Mouse (Mus musculus) inflammation-experienced regulatory T-cells, adult 6 months (primary cell): ENCODE data around the gene Lin7a. TPM values are rescaled to one million over a fixed set of nuclear protein-coding genes. Genes with fewer than 3 reads are reported as not detected.

Source experiments
- ATAC-seq: one replicate; pipeline ENCODE4 v1.8.0; 2017
- polyA plus RNA-seq, 3 experiments: library from polyadenylated mRNA; unstranded; fragments of 100-300 nt; shearing (Covaris generic); gene quantifications; one replicate each; pipeline ENCODE4 v1.2.1; 2017

Gene Lin7a
- polyA plus RNA-seq, 3 experiments from 2014 or later, result 0.13 TPM; not detected in 2

DNA sequence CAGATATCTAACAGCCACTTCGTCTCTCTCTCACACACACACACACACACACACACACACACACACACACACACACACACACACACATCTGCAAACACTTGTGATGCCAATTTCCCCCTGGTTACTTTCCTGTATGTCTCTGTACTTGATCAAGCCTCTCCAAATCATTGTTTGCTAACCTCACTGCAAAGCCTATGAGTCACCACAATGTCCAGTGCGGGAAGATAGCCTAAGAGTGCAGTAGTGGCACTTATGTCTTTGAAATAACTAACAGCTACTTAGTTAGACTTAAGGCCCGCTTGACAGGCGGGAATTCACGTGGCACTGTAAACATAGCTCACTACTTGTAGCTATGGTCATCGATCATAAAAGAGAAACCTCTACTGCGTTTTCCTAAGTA, 196.3 kb downstream of the Lin7a start:
- ATAC-seq, result no peak

Other genes starting within 250 kb of the Lin7a start
- gene Acss3, start 148.0 kb upstream of the Lin7a start, polyA plus RNA-seq, result not detected
- not detected for gene Myf5, start 214.4 kb downstream of the Lin7a start, polyA plus RNA-seq
- gene Myf6, start 223.1 kb downstream of the Lin7a start, polyA plus RNA-seq, result not detected